Mouse (Mus musculus) gastrocnemius, postnatal 14 days (tissue): ENCODE data around the gene Cyp11a1. TPM values are rescaled to one million over a fixed set of nuclear protein-coding genes. Genes with fewer than 3 reads are reported as not detected.

Experiments used
- DNase-seq: peaks from one replicate; pipeline ENCODE4 v3.0.0; 2021; ENCODE audit warnings: mixed read lengths
- intact Hi-C: fragments of 180-260 bp; cut with DNase I; formaldehyde crosslinking; loops from one replicate; pipeline ENCODE4 v1.15.1; 2025; ENCODE audit warnings: low total_unique reads
- total RNA-seq, 2 experiments: library from RNA; stranded (reverse); gene quantifications; 2 replicates each; pipeline ENCODE4 v1.2.3; 2021

Gene Cyp11a1
- total RNA-seq, 2 experiments from 2014 or later, result 0.98 TPM; not detected in 1

DNA sequence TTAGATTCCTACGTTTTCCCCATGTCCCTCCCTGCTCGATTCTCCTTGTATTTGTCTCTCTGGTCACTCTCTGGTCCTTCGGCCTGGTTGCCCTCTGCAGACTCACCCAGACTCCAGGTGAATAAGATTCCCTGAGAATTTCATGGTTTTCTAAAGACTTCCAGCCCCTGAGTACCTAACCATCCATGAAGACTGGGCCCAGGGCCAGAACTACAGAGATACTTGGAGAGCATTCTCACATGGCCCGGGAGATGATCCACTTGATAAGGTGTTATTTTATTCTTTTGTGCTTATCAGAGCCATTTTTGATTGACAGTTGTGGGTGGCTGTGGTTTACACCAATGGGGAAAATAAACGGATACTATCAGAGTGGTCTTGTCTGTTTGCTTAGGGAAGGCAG is 25.7 kb downstream of the Cyp11a1 start:
- no peak for DNase-seq
- intact Hi-C loops, result no loop called here

DNA sequence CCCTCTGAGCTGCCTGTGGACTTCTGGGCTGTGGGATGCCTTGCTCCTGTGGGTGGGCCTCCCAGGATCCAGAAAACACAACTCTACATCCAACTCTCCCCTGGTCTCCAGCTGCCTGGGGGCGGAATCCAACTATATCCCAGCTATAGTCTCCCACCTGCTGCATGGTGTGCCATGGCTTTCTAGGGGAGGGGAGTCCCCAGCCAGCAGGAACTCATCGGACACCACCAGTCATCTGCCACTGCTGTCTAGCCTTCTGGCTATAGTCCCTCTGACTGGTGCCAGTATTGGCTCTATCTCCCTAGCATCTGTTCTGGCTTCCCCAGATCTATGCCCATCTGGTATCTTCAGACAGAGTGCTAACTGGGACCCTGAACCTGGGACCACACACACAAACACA is 29.3 kb downstream of the Cyp11a1 start:
- DNase-seq, result no peak
- intact Hi-C loops, result loop anchor here (5.0 kb wide), 1 partner anchor 167 kb away; the partner anchor contains the start of genes Islr and Islr2

DNA sequence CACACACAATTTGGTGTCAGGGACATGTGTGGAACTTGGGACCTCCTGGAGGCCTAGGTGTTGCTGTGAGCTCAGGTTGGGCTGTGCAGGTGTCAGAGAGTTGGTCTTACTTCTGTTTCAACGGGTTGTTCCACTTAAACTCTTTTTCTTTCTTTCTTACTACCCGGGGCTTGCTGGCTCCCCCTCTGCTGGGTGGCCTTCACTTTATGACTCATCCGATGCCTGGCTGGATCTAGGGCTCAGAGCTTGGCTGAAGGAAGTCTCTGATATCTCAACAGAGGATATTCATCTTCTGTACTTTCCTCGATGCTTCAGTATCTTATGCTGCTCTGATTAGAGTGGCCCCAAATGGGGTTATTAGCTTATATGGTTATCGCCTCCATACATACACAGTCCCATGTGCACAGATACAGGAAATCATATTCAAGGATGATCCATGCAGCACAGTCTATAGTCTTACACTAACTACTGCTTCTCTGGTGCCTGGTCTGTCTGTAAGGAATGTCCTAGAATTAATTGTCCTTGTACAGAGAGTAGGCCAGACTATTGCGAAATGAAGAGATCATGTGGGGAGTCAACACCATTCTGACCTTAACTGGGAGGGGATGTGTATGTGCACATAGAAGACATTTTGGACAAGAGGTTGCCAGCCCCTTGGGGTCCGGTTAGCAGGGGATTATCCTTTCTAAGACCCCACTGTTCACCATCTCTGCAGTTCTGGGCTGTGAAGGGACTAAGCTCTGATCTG is 29.9 kb downstream of the Cyp11a1 start:
- intact Hi-C loops, result loop anchor here (5.0 kb wide), 1 partner anchor 166 kb away; the partner anchor contains the start of genes Islr and Islr2
- no peak for DNase-seq

DNA sequence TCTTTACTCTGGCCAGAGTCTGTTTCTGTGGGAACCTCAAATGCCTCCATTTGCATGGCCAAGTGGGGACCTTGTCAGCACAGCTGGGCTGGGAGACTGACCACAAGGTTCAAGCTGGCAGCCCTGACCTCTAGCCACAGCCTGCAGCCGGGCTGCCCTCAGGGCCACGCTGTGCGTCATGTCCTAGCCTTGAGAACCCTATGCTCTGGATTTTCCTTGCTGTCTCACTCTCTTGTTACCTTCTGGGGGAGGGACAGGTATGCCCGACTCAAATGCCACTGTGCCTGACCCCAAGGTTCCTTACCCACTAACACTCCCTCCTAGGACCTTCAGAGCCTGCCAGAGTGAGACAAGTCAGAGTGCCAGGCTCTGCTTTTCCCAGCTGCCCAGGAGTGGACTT is 30.8 kb downstream of the Cyp11a1 start:
- no peak for DNase-seq
- intact Hi-C loops, result loop anchor here (5.0 kb wide), 1 partner anchor 165 kb away; the partner anchor contains the start of genes Islr and Islr2

DNA sequence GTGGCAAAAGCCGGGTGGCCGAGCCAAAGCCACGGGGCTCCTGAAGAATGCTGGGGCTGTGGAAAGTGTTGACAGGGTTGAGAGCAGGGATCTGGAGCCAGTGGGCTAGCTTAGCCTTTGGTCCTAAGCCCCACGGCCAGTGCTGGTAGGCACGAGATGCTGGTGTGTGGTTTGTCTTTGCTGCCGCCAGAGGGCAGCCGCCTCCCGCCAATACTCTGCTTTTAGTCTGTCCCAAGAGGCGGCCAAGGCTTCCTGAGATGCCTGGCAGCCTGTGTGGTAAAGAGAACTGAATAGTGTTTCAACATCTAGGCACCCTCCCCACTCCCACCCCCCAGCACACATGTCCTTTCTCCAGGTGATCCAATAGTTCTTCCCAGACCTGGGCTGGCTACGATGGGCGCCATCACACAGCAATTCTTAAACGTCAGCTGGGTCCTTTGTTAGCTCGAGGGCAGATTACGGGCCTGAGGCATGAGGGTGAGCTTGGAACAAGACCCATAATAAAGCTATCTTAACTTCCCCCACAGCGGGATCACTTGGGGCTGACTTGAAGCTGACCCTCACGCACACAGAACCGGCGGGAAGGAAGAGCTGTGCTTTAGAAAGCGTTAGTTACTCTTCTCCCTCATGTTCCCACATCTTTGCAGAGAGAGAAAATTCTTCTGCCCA is 32.4 kb downstream of the Cyp11a1 start:
- intact Hi-C loops, result loop anchor here (5.0 kb wide), 1 partner anchor 164 kb away; the partner anchor contains the start of genes Islr and Islr2
- peak; percentile 78 for DNase-seq

DNA sequence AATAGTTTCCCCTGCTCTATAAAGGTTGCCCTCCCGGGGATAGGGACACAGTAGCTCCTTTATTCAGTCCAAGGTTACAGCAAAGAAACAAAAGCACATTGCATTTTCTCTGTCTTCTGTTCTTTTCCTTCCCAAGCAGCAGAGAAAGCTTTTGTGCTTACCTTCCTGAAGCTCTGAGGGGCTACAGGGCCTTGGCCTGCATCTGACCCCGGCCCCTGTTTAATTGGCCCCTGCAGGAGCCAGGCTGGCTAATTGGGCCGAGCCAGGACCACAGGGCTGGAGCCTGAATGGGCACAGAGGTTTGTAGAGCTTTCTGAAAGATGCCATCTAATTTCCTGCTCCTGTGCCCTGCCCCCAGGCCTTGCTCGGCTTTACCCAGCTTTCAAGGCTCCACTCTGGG is 34.8 kb downstream of the Cyp11a1 start:
- DNase-seq, result no peak
- intact Hi-C loops, result no loop called here

DNA sequence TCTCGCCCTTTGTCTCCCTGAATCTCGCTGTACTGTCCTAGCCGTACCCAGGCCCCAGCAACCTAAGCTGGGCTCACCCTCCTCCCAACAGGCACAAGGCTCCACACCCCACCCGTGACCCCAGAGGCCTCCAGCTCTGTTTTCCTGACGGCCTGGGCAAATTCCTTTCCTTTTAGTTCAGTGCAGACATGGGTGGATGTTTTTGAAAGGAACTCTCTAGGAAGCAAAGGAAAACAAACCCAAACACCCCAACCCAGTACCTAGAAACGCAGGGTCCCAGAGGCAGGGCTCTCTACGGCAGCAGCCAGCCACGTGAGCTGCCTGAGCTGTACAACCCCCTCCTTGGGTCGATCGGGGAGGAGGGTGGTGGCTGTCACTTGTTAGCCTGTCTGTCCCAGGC is 36.2 kb downstream of the Cyp11a1 start:
- peak; percentile 60 for DNase-seq
- intact Hi-C loops, result no loop called here

DNA sequence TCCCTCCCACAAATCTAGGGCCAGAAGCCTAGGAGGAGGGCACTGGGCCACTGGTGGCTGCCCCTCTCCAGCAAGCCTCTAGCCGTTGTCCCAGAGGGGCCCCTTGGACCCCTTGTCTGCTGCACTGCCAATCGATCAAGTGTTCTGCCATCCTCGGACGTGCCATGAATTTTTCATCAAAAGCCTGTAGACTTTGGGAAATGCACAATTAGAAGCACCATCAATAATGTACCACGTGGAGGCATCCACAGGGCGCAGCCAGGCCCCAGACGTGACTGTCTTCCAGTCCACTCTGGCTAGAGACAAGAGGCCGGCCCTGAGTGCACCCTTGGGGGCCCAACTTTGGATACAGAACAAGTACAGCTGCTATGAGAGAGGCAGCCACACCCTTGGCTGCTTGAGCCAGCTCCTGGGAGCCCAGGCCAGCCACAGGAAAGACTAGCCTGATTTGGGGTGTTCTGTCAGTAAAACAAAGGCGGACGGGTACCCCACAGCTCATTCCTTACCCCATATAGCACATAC is 37.3 kb downstream of the Cyp11a1 start:
- intact Hi-C loops, result no loop called here
- peak; percentile 86 for DNase-seq

DNA sequence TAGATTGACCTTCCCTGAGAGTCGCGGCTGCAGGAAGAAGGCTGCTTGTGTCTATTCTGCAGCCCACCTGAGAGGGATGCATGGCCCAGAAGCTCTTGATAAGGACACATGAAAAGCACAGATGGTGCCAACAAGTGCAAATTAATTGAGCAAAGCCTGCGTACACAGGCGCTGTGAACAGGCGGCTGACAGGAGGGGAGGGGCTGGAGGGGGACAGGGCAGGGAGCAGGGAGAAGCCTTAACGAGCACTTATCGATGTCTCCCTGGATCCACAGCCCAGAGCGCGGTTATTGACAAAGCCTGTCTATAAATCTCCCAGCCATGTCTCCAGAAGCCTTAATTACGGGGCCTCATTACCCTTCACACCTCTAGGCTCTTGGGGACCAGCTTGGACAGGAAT is 38.6 kb downstream of the Cyp11a1 start:
- no peak for DNase-seq
- intact Hi-C loops, result no loop called here

DNA sequence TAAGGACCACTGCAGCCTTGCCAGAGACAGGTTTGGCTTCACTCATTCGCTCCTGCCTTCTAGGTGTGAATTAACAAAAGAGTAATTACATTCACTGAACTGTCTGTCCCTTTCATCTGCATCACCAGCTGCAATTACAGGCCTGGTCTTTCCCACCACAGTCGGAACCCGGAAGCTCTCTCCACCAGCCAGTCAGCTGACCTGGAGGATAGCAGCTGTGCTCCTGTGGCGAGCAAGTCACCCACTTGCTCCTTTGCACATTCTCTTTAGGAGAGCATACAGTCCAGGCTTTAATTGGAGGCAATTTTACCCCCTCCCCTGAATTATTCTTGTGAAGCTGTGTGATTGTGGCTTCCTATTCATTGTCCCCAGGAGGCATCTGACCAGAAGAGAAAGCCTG is 39.4 kb downstream of the Cyp11a1 start:
- DNase-seq, result no peak
- intact Hi-C loops, result no loop called here

DNA sequence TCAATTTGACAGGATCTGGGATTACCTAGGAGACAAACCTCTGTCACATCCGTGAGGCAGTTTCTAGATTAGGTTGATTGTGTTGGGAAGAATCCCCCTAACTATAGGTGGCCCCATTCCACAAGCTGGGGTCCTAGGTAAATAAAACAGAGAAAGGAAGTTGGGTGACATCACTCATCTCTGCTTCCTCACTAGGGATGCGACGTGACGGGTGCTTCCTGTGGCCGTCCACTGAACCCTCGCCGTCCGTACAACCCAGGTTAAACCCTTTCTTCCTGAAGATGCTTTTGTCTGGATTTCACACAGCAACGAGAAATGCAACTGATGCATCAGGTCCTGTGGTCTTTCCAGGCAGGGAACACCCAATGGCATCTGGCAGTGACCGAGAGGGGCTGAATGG is 40.9 kb downstream of the Cyp11a1 start:
- intact Hi-C loops, result no loop called here
- no peak for DNase-seq

DNA sequence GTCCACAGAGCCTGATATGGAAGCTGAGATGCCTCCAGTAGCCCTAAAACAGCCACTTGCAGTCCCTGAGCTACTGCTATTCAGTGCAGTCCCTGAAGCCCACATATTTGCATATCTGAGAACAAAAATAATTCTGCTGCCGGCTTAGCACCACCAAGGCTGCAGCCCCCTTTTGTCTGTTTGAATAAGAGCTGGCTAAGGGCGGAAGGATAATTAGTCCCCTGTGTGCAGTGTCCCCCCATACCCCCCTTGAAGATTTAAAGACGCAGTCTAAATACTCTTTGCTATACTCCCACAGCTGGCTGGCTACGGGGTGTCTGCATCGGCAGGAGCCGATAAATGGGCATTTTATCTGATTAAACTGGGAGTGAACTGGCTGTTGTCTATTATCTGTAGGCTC is 42.4 kb downstream of the Cyp11a1 start:
- intact Hi-C loops, result no loop called here

DNA sequence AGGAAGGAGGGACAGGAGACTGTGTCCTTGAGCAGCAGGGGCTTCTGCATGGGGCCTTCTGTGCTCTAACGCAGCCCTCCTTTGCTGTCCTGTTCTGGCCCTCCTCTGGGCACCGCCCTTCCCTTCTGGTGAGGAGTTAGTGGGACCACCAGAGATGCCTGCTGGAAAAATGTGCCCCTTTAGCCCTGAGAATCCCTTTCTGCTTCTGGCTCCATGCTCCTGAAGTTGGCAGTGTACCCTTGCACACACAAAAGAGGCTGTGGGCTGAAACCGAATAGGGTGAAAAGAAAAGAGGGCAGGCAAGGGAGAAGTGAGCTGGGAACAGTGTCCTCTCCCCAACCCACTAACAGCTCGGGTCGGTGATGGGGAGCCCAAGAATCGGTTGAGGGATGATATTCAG is 43.0 kb downstream of the Cyp11a1 start:
- intact Hi-C loops, result no loop called here
- DNase-seq, result no peak

More for the DNA sequence above, 42.4 kb downstream of the Cyp11a1 start:
- no peak for DNase-seq

DNA sequence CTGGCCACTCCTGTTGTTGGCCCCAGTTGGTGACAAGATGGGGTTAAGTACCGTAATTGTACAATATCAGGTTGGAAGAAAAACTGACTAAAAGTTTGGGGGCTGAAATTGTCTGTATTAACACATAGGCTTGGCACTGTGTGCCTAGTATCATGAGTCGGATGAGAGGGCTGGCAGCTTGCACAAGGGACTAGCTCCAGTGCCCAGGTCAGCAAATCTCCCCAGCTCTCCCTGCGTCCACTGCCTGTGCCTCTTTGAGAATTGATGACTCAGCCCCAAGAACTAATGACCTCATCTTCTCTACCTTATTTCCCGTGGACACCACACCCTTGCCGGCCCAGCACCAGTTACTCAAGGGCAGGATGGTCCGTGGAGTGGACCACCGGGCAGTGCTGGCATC is 43.6 kb downstream of the Cyp11a1 start:
- no peak for DNase-seq
- intact Hi-C loops, result no loop called here

DNA sequence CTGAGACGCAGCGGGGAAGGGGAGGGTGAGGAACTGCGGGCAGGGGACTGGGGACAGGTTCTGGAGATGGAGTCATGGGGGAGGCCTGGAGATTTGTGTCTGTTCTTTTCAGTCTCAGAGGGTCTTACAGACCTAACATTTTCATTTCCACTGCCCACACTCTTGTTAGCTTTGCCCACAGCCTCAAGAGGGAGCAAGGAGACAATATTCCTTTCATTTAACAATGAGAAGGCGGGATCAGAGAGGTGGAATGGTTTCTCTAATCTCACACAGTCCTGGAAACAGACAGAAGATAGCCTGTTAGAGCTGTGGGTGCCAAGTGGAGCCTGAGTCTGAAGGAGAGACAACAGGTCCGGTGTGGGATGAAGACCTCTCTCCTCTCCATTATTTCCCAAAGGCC is 45.7 kb downstream of the Cyp11a1 start:
- intact Hi-C loops, result no loop called here

DNA sequence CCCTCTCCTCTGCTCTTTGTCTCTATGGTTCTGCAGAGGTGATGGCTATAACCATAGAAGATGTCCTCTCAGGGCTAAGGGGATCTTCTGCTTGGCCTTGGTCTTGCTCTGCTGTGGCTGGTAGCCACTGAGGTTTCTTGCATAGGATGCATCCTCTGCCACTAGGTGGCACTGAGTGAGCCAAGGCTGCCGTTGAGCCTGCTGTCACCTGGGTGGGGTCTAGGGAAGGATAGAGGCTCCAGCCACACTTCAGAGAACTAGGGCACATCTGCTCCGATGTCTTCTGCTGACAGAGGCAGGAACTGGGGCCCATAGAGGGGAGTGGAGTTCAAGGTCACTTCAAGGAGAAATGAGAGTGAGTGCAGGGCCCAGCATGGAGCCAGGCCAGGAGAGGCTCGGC is 46.9 kb downstream of the Cyp11a1 start:
- intact Hi-C loops, result no loop called here

More for the DNA sequence above, 45.7 kb downstream of the Cyp11a1 start:
- DNase-seq, result no peak

DNA sequence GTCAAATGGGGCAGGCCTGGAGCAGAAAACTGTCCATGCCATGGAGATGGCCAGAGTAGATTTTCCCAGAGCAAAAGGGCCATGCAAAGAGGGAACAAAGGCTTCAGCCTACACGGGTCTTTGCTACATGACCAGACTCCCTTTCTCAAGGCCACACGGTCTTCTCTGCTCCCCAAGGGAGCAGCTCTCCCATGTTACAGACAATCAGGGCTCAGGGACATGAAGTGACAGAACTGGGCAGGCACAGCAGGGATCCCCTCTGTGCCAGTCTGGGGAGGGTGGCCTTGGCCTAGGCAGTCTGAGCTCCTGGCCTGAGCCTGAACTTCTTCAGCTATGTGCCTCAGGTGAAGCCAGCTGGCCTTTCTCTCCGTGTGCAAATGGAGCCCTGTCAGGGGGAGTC is 47.3 kb downstream of the Cyp11a1 start:
- intact Hi-C loops, result no loop called here
- no peak for DNase-seq

More for the DNA sequence above, 46.9 kb downstream of the Cyp11a1 start:
- DNase-seq, result no peak

DNA sequence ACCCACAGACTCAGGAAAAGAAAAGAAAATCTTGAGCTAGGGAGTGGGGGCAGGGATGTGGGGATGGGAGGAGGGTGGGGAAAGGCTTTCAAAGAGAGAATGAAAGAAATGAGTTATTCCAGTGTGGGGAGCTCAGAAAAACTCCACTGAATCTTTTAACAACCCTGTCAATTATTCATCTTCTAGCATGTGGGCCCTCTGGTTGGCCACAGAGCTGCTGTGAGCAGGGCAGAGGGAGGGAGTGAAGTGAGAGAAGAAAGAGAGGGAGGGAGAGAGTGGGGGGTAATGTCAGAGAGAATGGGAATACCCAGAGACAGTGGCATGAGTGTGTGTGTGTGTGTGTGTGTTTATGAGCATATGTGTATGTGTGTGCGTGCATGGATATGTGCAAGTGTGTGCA is 47.8 kb downstream of the Cyp11a1 start:
- no peak for DNase-seq

DNA sequence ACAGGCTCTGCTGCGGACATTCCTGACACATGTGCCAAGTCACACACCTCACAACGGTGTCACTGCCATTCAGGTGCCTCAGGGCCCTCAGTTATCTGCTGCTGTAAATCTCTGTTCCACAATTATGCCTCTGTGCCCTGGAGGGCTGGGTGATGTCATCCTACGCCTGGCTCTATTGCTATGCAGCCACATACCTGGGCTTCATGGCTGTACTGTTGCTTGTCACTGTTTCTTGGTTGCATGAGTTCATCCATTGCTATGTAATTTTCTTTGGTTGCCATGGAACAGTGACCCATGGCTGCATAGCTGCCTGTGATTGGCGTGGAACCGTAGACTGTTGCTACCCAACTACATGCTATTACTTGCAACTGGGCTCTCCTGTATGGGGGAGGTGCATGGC is 49.5 kb downstream of the Cyp11a1 start:
- DNase-seq, result no peak
- intact Hi-C loops, result no loop called here

More for the DNA sequence above, 47.8 kb downstream of the Cyp11a1 start:
- intact Hi-C loops, result no loop called here

DNA sequence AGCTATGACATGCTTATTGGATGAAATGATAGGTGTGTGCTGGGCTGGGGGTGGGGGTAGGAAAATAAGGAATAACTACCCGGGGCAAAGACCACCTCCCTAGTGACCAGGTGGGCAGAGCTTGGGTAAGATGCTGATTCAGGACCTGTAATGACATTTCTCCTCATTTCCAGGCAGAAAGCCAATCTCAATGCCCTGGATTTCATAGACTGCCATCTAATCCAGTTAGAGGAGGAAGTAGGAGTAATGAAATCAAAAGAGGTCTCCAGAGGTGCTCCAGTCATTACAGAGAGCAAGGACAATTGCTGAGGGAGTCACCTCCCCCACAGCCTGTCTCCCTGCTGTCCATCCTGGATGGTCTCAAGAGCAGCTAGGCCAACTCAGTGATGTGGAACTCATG is 53.7 kb downstream of the Cyp11a1 start:
- no peak for DNase-seq
- intact Hi-C loops, result no loop called here
